Mouse (Mus musculus): ENCODE measurements around the gene Katnal1. TPM values are rescaled to one million over a fixed set of nuclear protein-coding genes. Genes with fewer than 3 reads are reported as not detected.

The Katnal1 gene
- total and polyA plus RNA-seq, 2 experiments from 2014 or later: 28.1 to 33.7 TPM

DNA sequence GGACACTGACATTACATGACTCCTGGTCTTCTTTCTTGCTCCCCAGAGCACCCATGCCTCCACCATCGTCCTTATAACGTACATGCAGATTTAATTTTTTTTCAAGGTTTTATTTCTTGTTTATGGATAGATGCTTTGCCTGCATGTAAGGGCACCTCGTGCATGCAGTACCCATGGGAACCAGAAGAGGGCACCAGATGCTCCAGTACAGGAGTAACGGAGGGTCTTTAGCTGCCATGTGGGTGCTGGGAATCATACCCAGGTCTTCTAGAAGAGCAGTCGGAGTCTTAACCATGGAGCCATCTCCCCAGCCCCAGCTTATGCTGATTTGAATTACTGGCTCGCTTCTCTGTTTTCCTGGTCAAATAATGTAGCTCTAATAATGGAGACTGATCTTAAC lies 13.2 kb upstream of the Katnal1 start:
- DNase-seq (ENCODE audit: low spot score) (no peak), ATAC-seq (no peak)
- H3K9me3 ChIP-seq (ENCODE audit: low read length): no peaks in the 10 kb centered on the region
- H3K27me3 ChIP-seq (ENCODE audit: insufficient read depth, low read length): no peaks in the 10 kb centered on the region
- no peak overlapping the region for H3K4me3 ChIP-seq (ENCODE audit: low read length)
- WGBS: 96% methylated on average over 6 of the region's 6 CpGs
- H3K4me2 ChIP-seq (ENCODE audit: low read depth, low read length): no peak overlapping the region
- H3K36me3 ChIP-seq (ENCODE audit: insufficient read depth, low read length): no peaks in the 10 kb centered on the region
- H3K27ac ChIP-seq: no peak overlapping the region
- peak; percentile 60 for TF ChIP-seq CTCF (IDR thresholded peaks at IDR 0.05; ENCODE audit: low read depth)
- H3K9ac ChIP-seq (replicated peaks; ENCODE audit: low read length): no peak overlapping the region
- no peaks in the 10 kb centered on the region for H3K4me1 ChIP-seq (ENCODE audit: insufficient read depth, low read length)

DNA sequence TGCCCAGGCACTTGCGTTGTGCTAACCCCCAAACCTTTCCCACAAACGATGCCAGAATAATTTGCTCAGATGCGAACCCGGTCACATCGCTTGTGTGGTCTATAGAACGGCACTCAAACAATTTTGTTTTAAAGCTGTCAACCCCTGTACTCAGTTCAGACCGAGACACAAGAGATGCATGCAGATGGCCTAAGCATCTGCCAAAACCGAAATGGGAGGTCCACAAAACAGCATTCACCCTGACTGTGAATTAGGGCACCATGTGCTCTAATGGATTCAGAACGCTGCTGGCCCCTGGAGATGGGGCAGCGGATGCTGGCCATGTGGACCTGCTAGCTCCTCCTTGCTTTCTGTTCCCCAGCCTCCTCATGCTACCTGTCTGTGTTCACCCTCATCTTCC lies 12.7 kb upstream of the Katnal1 start:
- H3K27ac ChIP-seq: peak overlapping the region; percentile 51
- H3K4me3 ChIP-seq (ENCODE audit: low read length): no peak overlapping the region
- no peaks in the 10 kb centered on the region for H3K36me3 ChIP-seq (ENCODE audit: insufficient read depth, low read length)
- no peaks in the 10 kb centered on the region for H3K4me1 ChIP-seq (ENCODE audit: insufficient read depth, low read length)
- ATAC-seq: peak; percentile 80
- DNase-seq (ENCODE audit: low spot score): peak; percentile 60
- H3K9me3 ChIP-seq (ENCODE audit: low read length): no peaks in the 10 kb centered on the region
- no peak overlapping the region for H3K9ac ChIP-seq (replicated peaks; ENCODE audit: low read length)
- H3K4me2 ChIP-seq (ENCODE audit: low read depth, low read length): no peak overlapping the region
- H3K27me3 ChIP-seq (ENCODE audit: insufficient read depth, low read length): no peaks in the 10 kb centered on the region
- whole genome bisulfite sequencing: 44% methylated on average over 10 of the region's 10 CpGs
- TF ChIP-seq CTCF (IDR thresholded peaks at IDR 0.05; ENCODE audit: low read depth): no peak

GRCm38 (mm10) chr5:148939948-148940382 lies 10.8 kb upstream of the Katnal1 start:
- Histone ChIP-seq H3K4me1 (ENCODE audit: insufficient read depth, low read length) (no peaks in the 10 kb centered on the region), H3K27ac (no peak overlapping the region), H3K36me3 (ENCODE audit: insufficient read depth, low read length) (no peaks in the 10 kb centered on the region), H3K9ac (replicated peaks; ENCODE audit: low read length) (no peak overlapping the region), H3K4me3 (ENCODE audit: low read length) (no peak overlapping the region), H3K9me3 (ENCODE audit: low read length) (no peaks in the 10 kb centered on the region; the same call in 1 of the 2 replicates), H3K4me2 (ENCODE audit: low read depth, low read length) (no peak overlapping the region), H3K27me3 (ENCODE audit: insufficient read depth, low read length) (no peaks in the 10 kb centered on the region)
- no peak for TF ChIP-seq CTCF (IDR thresholded peaks at IDR 0.05; ENCODE audit: low read depth)
- DNase-seq (ENCODE audit: low spot score): no peak
- ATAC-seq: no peak
- WGBS: 79% methylated on average over 11 of the region's 11 CpGs

DNA sequence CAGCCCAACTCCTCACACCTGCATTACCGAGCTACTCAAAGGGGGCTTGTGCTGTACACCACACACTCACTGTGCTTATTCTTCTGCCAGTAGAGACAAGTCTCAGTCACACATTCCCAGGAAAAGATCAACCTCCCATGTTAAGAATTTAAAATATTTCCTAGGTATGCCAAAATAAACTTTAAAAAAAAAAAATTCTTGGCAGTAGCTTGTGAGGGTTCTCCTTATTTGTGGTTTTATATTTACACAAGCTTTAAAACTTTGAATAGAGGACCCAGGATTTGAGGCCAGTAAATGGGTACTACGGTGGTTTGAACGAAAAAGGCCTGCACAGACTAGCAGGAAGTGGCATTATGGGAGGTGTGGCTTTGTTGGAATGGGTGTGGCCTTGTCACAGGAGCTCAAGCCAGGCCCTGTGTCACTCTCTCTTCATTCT lies 7.4 kb upstream of the Katnal1 start:
- Histone ChIP-seq H3K27ac (no peak overlapping the region), H3K27me3 (ENCODE audit: insufficient read depth, low read length) (no peaks in the 10 kb centered on the region), H3K4me2 (ENCODE audit: low read depth, low read length) (no peak overlapping the region), H3K4me3 (ENCODE audit: low read length) (no peak overlapping the region), H3K36me3 (ENCODE audit: insufficient read depth, low read length) (no peaks in the 10 kb centered on the region), H3K9ac (replicated peaks; ENCODE audit: low read length) (no peak overlapping the region), H3K9me3 (ENCODE audit: low read length) (no peaks in the 10 kb centered on the region; the same call in 1 of the 2 replicates), H3K4me1 (ENCODE audit: insufficient read depth, low read length) (no peaks in the 10 kb centered on the region)
- DNase-seq (ENCODE audit: low spot score): no peak
- no peak for TF ChIP-seq CTCF (IDR thresholded peaks at IDR 0.05; ENCODE audit: low read depth)
- 89% methylated on average over 3 of the region's 3 CpGs for WGBS
- ATAC-seq: no peak

DNA sequence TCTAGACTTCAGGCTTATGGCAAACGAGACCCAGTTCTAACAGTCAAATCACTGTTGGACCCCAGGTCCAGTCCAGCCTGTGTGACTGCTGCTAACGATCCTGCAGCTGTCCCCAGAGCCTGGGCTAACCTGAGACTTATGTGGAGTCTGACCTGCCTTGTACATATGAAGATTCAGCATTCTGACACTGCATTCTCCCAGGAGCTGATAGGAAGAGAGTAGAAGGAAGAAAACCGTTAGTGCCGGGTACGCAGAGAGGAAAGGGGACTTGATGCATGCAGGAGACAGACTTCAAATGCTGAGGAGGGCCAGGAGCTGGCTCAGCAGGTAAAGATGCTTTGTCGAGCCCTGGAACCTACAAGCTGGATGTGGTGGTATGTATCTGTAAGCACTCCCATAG lies 6.8 kb upstream of the Katnal1 start:
- Histone ChIP-seq H3K4me2 (ENCODE audit: low read depth, low read length) (no peak overlapping the region), H3K4me3 (ENCODE audit: low read length) (no peak overlapping the region), H3K9me3 (ENCODE audit: low read length) (no peaks in the 10 kb centered on the region; the same call in 1 of the 2 replicates), H3K9ac (replicated peaks; ENCODE audit: low read length) (no peak overlapping the region), H3K27me3 (ENCODE audit: insufficient read depth, low read length) (no peaks in the 10 kb centered on the region), H3K4me1 (ENCODE audit: insufficient read depth, low read length) (no peaks in the 10 kb centered on the region), H3K36me3 (ENCODE audit: insufficient read depth, low read length) (no peaks in the 10 kb centered on the region), H3K27ac (no peak overlapping the region)
- no peak for TF ChIP-seq CTCF (IDR thresholded peaks at IDR 0.05; ENCODE audit: low read depth)
- ATAC-seq (no peak), DNase-seq (ENCODE audit: low spot score) (no peak)
- 91% methylated on average over 6 of the region's 6 CpGs for WGBS

GRCm38 (mm10) chr5:148935071-148935821 lies 6.1 kb upstream of the Katnal1 start:
- H3K4me3 ChIP-seq (ENCODE audit: low read length): no peak overlapping the region
- H3K27ac ChIP-seq: no peak overlapping the region
- ATAC-seq (no peak), DNase-seq (ENCODE audit: low spot score) (no peak)
- WGBS: 60% methylated on average over 7 of the region's 7 CpGs
- H3K4me1 ChIP-seq (ENCODE audit: insufficient read depth, low read length): no peaks in the 10 kb centered on the region
- H3K36me3 ChIP-seq (ENCODE audit: insufficient read depth, low read length): no peaks in the 10 kb centered on the region
- TF ChIP-seq CTCF (IDR thresholded peaks at IDR 0.05; ENCODE audit: low read depth): no peak
- no peak overlapping the region for H3K9ac ChIP-seq (replicated peaks; ENCODE audit: low read length)
- no peak overlapping the region for H3K4me2 ChIP-seq (ENCODE audit: low read depth, low read length)
- H3K27me3 ChIP-seq (ENCODE audit: insufficient read depth, low read length): no peaks in the 10 kb centered on the region
- no peaks in the 10 kb centered on the region; the same call in 1 of the 2 replicates for H3K9me3 ChIP-seq (ENCODE audit: low read length)

GRCm38 (mm10) chr5:148934457-148934856 lies 5.3 kb upstream of the Katnal1 start:
- Histone ChIP-seq H3K9ac (replicated peaks; ENCODE audit: low read length) (no peak overlapping the region), H3K4me3 (ENCODE audit: low read length) (no peak overlapping the region), H3K27ac (no peak overlapping the region), H3K9me3 (ENCODE audit: low read length) (no peaks in the 10 kb centered on the region; the same call in 1 of the 2 replicates), H3K36me3 (ENCODE audit: insufficient read depth, low read length) (no peaks in the 10 kb centered on the region), H3K4me2 (ENCODE audit: low read depth, low read length) (no peak overlapping the region), H3K27me3 (ENCODE audit: insufficient read depth, low read length) (no peaks in the 10 kb centered on the region), H3K4me1 (ENCODE audit: insufficient read depth, low read length) (no peaks in the 10 kb centered on the region)
- 49% methylated on average over 6 of the region's 6 CpGs for WGBS
- no peak for DNase-seq (ENCODE audit: low spot score)
- TF ChIP-seq CTCF (IDR thresholded peaks at IDR 0.05; ENCODE audit: low read depth): no peak
- no peak for ATAC-seq
